Mouse (Mus musculus) fat pad, adult 2 months (tissue): ENCODE data around the gene Kdsr.
"Not testable (repeated sequence)": the region's sequence is repeated elsewhere in the genome, so short reads cannot be mapped to it uniquely, and the experiment has no call there.

Source experiments
- DNase-seq: peaks from one replicate; pipeline ENCODE4 v3.0.0-alpha.2; 2011; ENCODE audit warnings: low read depth, low spot score; ENCODE audit errors: extremely low read depth

Kdsr gene

GRCm38 (mm10) chr1:106739810-106740209 lies 19.7 kb downstream of the Kdsr start:
- no peak for DNase-seq

- no peak for DNase-seq
These were observed 21.4 kb downstream of the Kdsr start for GRCm38 (mm10) chr1:106738092-106738491.

- no peak for DNase-seq
These were observed 23.3 kb downstream of the Kdsr start for GRCm38 (mm10) chr1:106736211-106736610.

- no peak for DNase-seq
These were observed 23.9 kb downstream of the Kdsr start for GRCm38 (mm10) chr1:106735586-106735985.

GRCm38 (mm10) chr1:106722061-106722460 lies 37.5 kb downstream of the Kdsr start:
- no peak for DNase-seq

- not testable (repeated sequence) for DNase-seq
These were observed 41.8 kb downstream of the Kdsr start for GRCm38 (mm10) chr1:106717736-106718135.

GRCm38 (mm10) chr1:106717071-106717601 lies 42.4 kb downstream of the Kdsr start:
- no peak for DNase-seq

GRCm38 (mm10) chr1:106716141-106716540 lies 43.4 kb downstream of the Kdsr start:
- DNase-seq = no peak

GRCm38 (mm10) chr1:106715111-106716083 lies 44.1 kb downstream of the Kdsr start:
- DNase-seq = no peak

GRCm38 (mm10) chr1:106714530-106714981 lies 45.0 kb downstream of the Kdsr start:
- DNase-seq = no peak

- DNase-seq = no peak
These were observed 45.7 kb downstream of the Kdsr start, which contains the start of gene Bcl2 for GRCm38 (mm10) chr1:106713621-106714529. Bcl2 (minus strand) TSS chr1:106714274.

GRCm38 (mm10) chr1:106712330-106712729 lies 47.2 kb downstream of the Kdsr start:
- DNase-seq = no peak

GRCm38 (mm10) chr1:106711356-106712125 lies 48.0 kb downstream of the Kdsr start:
- DNase-seq = no peak

GRCm38 (mm10) chr1:106710202-106710601 lies 49.3 kb downstream of the Kdsr start:
- DNase-seq = no peak

GRCm38 (mm10) chr1:106707036-106707880 lies 52.3 kb downstream of the Kdsr start:
- DNase-seq = no peak

- DNase-seq = no peak
These were observed 56.3 kb downstream of the Kdsr start for GRCm38 (mm10) chr1:106703183-106703582.

- no peak for DNase-seq
These were observed 56.9 kb downstream of the Kdsr start for GRCm38 (mm10) chr1:106702471-106703175.

- DNase-seq = no peak
These were observed 58.9 kb downstream of the Kdsr start for GRCm38 (mm10) chr1:106700520-106701114.
